Mouse (Mus musculus): ENCODE measurements around the gene Msrb3.
"Not testable (repeated sequence)": the region's sequence is repeated elsewhere in the genome, so short reads cannot be mapped to it uniquely, and the experiment has no call there.

The Msrb3 gene

DNA sequence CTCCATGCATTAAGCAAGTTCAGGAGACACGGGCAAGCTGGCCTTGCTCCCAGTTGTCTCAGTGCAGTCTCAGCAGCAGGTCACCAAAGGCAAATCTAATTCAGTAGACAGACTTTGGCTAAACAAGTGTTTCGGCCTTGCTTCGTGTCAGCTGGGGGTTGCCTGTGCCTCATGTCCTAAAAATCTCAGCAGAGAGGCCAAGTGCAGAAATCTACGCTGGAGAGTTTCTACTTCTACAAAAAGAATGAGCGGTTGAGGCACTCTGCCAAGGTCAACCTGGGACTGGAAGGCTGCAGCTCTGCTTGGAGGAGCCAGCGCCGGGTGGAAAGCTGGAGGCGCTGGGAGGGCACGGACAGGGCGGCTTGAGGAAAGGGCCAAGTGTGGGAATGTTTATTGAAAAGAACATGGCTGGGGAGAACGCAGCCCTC, 147.6 kb downstream of the Msrb3 start:
- peak; percentile 51 to 66 for DNase-seq (ENCODE audit: low spot score in 2 of 2)

DNA sequence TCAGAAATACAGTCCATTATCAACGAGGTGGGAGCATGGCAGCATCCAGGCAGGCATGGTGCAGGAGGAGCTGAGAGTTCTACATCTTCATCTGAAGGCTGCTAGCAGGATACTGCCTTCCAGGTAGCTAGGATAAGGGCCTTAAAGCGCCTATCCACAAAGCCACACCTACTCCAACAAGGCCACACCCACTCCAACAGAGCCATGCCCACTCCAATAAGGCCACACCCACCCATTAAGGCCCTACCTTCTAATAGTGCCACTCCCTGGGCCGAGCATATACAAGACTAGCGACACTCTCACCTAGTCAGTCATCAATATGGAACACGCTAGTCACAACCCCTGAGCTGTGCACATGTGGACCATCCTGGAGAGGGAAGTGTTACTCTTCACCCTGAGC, 149.3 kb downstream of the Msrb3 start:
- not testable (repeated sequence) for DNase-seq (ENCODE audit: low spot score in 2 of 2)

DNA sequence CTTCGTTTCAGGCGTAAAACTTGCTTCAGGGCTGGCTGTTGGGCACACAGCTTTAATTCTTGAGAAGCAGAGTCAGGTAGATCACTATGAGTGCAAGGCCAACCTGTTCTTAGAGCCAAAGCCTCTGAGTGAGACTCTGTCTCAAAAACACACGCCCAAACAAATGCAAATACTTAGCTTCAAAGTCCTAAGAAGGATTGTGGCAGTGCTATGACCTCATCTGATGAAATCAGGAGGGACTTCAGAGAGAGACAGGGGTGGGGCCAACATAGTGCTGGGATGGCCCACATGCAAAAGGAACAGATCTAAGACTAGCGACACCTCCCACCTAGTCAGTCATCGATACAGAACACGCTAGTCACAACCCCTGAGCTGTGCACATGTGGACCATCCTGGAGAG, 150.7 kb downstream of the Msrb3 start:
- no peak for DNase-seq (ENCODE audit: low spot score in 2 of 2)

DNA sequence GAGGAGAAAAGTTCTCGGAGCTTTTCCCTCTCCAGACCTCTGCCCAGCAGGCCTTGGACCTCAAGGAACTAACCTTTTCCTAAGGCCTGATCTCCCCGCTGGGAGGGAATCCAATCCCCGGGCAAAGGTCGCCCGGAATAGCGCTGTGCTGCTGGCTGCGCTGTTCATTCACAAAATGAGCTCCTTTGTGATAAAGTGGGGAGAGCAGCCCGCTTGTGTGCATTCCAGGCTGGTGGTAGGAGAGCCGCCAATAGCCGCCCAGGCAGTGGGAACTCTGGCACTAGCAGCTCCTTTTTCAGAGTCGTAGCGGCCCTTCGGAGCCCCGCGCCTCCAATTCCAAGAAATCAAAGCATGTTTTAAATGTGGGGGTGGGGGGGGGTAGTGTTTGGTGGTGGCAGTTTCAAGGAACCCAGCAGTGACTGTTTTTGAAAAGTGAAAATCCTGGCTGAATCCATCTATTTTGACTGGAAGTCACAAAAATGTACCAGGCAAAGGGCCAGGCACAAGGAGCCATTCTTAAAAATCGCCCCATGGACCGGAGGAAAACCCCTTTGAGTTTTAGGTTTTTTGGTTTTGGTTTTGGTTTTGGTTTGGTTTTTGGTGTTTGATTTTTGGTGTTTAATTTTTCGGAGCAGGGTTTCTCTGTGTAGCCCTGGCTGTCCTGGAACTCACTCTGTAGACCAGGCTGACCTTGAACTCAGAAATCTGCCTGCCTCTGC, 153.6 kb downstream of the Msrb3 start:
- no peak for DNase-seq (ENCODE audit: low spot score in 2 of 2)

DNA sequence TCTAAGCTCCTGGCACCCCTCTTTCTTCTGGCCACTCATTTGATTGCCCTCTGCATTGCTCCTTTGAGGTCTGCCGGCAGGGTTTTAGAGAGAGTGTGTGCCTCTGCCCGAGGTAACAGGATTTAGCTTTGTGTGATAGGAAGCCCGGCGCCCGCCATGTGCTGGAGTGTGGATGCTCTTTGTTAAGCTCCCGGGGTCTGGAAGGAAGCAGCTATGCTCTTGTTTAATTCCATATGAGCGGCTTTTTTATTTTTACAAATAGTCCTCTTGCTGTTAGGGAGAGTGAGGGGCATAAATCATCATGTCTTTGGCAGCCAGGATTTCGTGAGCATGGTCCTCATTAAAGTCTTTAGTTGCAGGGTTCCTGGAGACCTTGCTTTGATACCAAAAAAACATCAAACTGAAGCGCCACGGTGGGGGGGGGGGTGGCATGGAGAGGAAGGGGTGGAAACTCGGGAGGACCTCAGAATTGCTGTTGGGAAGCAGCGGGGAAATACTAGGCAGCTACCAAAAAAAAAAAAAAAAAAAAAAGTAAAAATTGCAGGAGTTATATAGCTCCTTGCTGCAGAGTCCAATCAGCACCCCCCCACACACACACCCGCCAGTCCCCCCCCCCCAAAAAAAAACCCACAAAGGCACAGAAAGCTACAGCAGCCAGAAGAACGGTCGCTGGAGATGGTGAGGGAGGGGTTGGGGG, 154.3 kb downstream of the Msrb3 start:
- DNase-seq (ENCODE audit: low spot score in 2 of 2), result no peak

DNA sequence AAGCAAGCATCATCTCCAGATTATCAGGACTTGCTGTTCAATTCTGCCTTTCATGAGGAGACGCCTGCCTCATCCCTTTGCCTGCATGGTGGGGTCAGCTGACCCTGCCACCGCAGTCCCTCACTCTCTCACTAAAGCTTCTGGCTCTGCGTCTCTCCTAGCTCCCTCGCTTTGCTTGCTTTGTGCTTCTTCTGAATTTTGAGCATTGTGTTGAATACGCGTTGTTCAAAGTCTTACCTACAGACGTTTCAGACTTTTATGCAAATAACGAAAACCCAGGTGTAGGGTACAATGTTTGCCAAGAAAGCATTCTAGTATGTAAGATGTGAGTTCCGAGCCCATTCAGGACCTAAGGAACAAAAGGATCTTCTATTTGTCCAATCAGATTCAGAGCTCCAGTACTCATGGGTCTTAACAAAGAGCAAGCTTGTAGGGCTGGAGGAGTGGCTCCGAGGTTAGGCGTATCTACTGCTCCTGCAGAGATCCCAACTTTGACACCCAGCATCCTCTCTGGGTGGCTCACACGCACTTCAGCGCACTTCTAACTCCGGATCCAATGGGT, 162.3 kb downstream of the Msrb3 start:
- DNase-seq (ENCODE audit: low spot score in 2 of 2), result no peak

DNA sequence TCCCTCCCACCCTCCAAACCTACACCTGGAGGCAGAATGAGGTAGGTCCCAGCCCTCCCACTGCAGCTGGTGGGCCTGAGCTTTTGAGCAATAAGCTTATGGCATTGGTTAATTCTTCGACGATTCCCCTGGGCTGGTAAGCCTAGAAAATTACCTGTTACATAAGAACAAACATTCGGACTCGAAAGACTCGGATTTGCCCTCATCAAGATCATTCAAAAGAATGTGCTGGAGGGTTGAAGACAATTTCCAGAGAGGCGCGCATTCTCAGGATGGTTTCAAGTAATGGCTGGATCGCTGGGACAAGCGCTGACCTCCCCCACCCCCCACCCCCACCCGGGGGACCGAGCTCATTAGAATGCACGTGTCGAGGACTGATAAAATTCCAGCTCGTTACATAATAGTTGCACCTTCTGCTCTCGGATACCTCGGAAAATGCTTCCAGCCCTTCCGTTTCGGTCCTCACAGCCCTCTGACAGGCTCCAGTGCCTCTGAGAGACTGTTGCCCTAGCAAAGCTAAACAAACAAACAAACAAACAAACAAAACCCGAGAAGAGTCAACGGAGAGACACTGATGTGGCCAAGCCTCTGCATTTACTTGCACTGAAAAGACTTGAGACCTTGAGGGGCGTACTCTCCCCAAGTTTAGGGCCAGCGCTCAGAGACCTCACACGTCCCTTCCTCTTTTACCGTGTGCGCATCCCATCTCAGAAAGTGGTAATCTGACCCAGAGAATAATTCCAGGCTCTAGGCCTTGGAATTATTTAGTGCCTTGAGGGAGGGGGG, 163.0 kb downstream of the Msrb3 start:
- DNase-seq (ENCODE audit: low spot score in 2 of 2), result no peak

DNA sequence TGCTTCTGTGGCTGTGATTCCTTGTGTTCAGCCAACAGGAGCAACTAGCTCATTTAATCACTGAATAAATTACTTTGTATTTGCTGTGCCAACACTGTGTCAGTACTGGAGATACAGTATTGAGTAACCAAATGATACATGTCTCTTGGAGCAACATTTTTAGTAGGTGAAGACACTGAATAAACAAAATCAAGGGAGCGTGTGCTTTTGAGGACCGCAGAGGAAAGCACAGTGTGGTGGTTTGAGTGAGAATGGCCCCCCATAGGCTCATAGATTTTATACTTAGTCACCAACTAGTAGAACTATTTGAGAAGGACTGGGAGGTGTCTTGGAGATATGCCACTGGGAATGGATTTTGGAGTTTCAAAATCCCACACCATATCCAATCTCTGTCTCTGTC, 164.5 kb downstream of the Msrb3 start:
- no peak for DNase-seq (ENCODE audit: low spot score in 2 of 2)
